Mouse (Mus musculus) gonadal fat pad, adult 2 months (tissue): Measurements from ENCODE around the gene Zswim4. TPM values are rescaled to one million over a fixed set of nuclear protein-coding genes. Genes with fewer than 3 reads are reported as not detected.

Source experiments
- DNase-seq: peaks from one replicate; pipeline ENCODE4 v3.0.0-alpha.2; 2012; ENCODE audit warnings: low read depth
- polyA plus RNA-seq: library from polyadenylated mRNA; depleted of rRNA; stranded (reverse); fragments of >200 nt; gene quantifications from 2 replicates; pipeline ENCODE4 v1.2.3, GENCODE M21; 2012; rRNA removed

Zswim4 gene
- polyA plus RNA-seq, 1 experiment, result 10.0 TPM

- DNase-seq, result no peak
Measured at GRCm38 (mm10) chr8:84180530-84181190, 56.2 kb downstream of the Zswim4 start.

GRCm38 (mm10) chr8:84179946-84180345 lies 56.9 kb downstream of the Zswim4 start:
- no peak for DNase-seq

- DNase-seq, result no peak
Measured at GRCm38 (mm10) chr8:84178592-84178991, 58.3 kb downstream of the Zswim4 start.

GRCm38 (mm10) chr8:84177405-84177804 lies 59.5 kb downstream of the Zswim4 start:
- no peak for DNase-seq

GRCm38 (mm10) chr8:84176560-84176959 lies 60.3 kb downstream of the Zswim4 start:
- DNase-seq, result no peak

- no peak for DNase-seq
Measured at GRCm38 (mm10) chr8:84173861-84174260, 63.0 kb downstream of the Zswim4 start.

GRCm38 (mm10) chr8:84170096-84170495 lies 66.8 kb downstream of the Zswim4 start:
- no peak for DNase-seq

- no peak for DNase-seq
Measured at GRCm38 (mm10) chr8:84167696-84168095, 69.2 kb downstream of the Zswim4 start.

Other genes starting within 250 kb of the Zswim4 start
- gene Samd1, start 239.4 kb downstream of the Zswim4 start, polyA plus RNA-seq, result 32.3 and 36.3 TPM in 2 replicates
- 0.28 TPM in 2 replicates for gene 1700067K01Rik, start 235.6 kb downstream of the Zswim4 start, polyA plus RNA-seq
- 0.86 and 1.1 TPM in 2 replicates for gene 2210011C24Rik, start 224.9 kb downstream of the Zswim4 start, polyA plus RNA-seq
- gene Palm3, start 215.6 kb downstream of the Zswim4 start, polyA plus RNA-seq, result 0.49 and 1.0 TPM in 2 replicates
- gene Il27ra, start 194.5 kb downstream of the Zswim4 start, polyA plus RNA-seq, result 2.3 and 3.1 TPM in 2 replicates
- 0.24 TPM in 1 of 2 replicates, not detected in the other for gene Rln3, start 192.1 kb downstream of the Zswim4 start, polyA plus RNA-seq
- gene Gm10643, start 171.9 kb downstream of the Zswim4 start, polyA plus RNA-seq, result 0.97 and 1.3 TPM in 2 replicates
- 13.2 and 16.8 TPM in 2 replicates for gene Rfx1, start 170.2 kb downstream of the Zswim4 start, polyA plus RNA-seq
- 22.0 and 28.8 TPM in 2 replicates for gene Dcaf15, start 132.3 kb downstream of the Zswim4 start, polyA plus RNA-seq
- 0.51 and 0.81 TPM in 2 replicates for gene Podnl1, start 111.1 kb downstream of the Zswim4 start, polyA plus RNA-seq
- gene Cc2d1a, start 89.1 kb downstream of the Zswim4 start, polyA plus RNA-seq, result 25.4 and 25.7 TPM in 2 replicates
- 2.4 TPM in 2 replicates for gene 4930432K21Rik, start 89.0 kb downstream of the Zswim4 start, polyA plus RNA-seq
- gene Nanos3, start 51.8 kb downstream of the Zswim4 start, polyA plus RNA-seq, result 0.95 and 1.4 TPM in 2 replicates
- gene D8Ertd738e, start 12.7 kb upstream of the Zswim4 start, polyA plus RNA-seq, result 134 and 141 TPM in 2 replicates
- 45.7 and 53.6 TPM in 2 replicates for gene Mri1, start 20.3 kb upstream of the Zswim4 start, polyA plus RNA-seq
- 32.1 and 44.9 TPM in 2 replicates for gene Ccdc130, start 33.3 kb upstream of the Zswim4 start, polyA plus RNA-seq
- gene Cacna1a, start 151.4 kb upstream of the Zswim4 start, polyA plus RNA-seq, result 9.4 and 10.4 TPM in 2 replicates